Mouse (Mus musculus) testis, adult 2 months (tissue): ENCODE measurements around the gene Trim63.

ENCODE experiments used
- CTCF ChIP-seq: fragments of 200-500 bp; IDR thresholded peaks from 2 replicates; pipeline ENCODE4 v1.5.1; 2012; ENCODE audit warnings: low read depth, mild to moderate bottlenecking, inconsistent platforms, low read length, moderate library complexity; ENCODE audit not compliant: control insufficient read depth, insufficient read depth, insufficient replicate concordance
- POLR2A ChIP-seq: fragments of 200-500 bp; IDR thresholded peaks from 2 replicates; pipeline ENCODE4 v1.6.1; 2012; ENCODE audit warnings: low read depth, mild to moderate bottlenecking, inconsistent platforms, low read length, moderate library complexity; ENCODE audit not compliant: control insufficient read depth

- no peak for TF ChIP-seq POLR2A
- no peak for TF ChIP-seq CTCF
Measured at GRCm38 (mm10) chr4:134299498-134299810, 15.5 kb upstream of the Trim63 start.
